Mouse (Mus musculus): ENCODE results near the gene Casp14.
"Not testable (repeated sequence)": the region's sequence is repeated elsewhere in the genome, so short reads cannot be mapped to it uniquely, and the experiment has no call there.

Casp14 gene

DNA sequence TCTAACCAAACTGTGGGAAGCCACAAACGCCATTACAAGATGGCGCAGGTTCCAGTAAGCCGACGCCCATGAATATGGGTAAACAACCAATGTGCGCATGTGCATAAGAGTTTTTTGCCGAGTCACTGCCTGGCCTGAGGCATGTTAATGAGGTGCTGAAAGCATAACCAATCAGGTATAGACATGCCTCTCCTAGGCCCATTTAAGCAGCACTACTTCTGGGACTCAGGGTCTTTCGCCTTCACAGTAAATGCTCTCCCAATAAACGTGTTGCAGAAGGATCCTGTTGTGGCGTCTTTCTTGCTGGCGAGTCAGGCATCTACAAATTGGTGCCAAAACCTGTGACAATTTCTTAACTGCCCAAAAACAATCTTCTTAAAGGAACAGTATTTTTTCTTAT, 51.4 kb downstream of the Casp14 start:
- not testable (repeated sequence) for DNase-seq

DNA sequence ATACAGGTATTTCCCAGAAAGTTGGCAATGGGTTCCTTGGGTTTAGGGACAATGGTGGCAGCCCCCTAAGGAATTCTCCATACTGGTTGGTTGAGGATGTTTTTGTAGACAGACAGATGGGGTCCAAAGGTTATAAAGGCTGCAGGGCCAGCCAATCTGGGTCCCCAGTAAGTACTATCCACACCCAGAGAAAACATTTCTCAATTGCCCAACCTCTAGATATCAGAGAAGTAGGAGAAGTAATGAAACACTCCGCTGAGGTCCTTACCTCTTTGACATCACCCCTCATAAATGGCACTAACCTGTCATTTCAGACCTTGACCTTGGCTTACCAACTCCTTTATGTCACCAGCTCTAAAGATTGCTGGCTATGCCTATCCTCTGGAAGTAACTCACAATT, 53.5 kb downstream of the Casp14 start:
- DNase-seq: no peak
